Mouse (Mus musculus) erythroblast, embryonic 14.5 days (primary cell): ENCODE data around the gene Plxna2. TPM values are rescaled to one million over a fixed set of nuclear protein-coding genes. Genes with fewer than 3 reads are reported as not detected.

Source experiments
- H3K27me3 ChIP-seq: 2 replicates; pipeline ENCODE4 v1.6.1; 2012; ENCODE audit warnings: inconsistent platforms; ENCODE audit not compliant: control insufficient read depth
- H3K36me3 ChIP-seq: 2 replicates; pipeline ENCODE4 v1.6.1; 2012; ENCODE audit warnings: mild to moderate bottlenecking, inconsistent platforms; ENCODE audit not compliant: control insufficient read depth
- H3K4me1 ChIP-seq: 2 replicates; pipeline ENCODE4 v1.6.1; 2012; ENCODE audit warnings: inconsistent platforms; ENCODE audit not compliant: control insufficient read depth
- H3K4me3 ChIP-seq: replicated peaks from 2 replicates; pipeline ENCODE3; 2012; ENCODE audit warnings: moderate library complexity, mild to moderate bottlenecking, inconsistent platforms
- H3K9me3 ChIP-seq: 2 replicates; pipeline ENCODE4 v1.6.1; 2012; ENCODE audit warnings: low read length, inconsistent platforms, mixed read lengths; ENCODE audit not compliant: control insufficient read depth
- GATA1 ChIP-seq: IDR thresholded peaks from 2 replicates; pipeline ENCODE4 v1.6.1; 2012; ENCODE audit warnings: low read length, inconsistent platforms, mixed read lengths
- TAL1 ChIP-seq: IDR thresholded peaks from 3 replicates; pipeline ENCODE4 v1.6.1; 2012; ENCODE audit warnings: low read length, inconsistent platforms, mixed read lengths
- polyA plus RNA-seq: library from polyadenylated mRNA; stranded (reverse); fragments of >175 nt; gene quantifications from 2 replicates; pipeline ENCODE4 v1.2.3, GENCODE M21; 2012

Plxna2 gene
- polyA plus RNA-seq, 1 experiment, result 0.06 TPM

DNA sequence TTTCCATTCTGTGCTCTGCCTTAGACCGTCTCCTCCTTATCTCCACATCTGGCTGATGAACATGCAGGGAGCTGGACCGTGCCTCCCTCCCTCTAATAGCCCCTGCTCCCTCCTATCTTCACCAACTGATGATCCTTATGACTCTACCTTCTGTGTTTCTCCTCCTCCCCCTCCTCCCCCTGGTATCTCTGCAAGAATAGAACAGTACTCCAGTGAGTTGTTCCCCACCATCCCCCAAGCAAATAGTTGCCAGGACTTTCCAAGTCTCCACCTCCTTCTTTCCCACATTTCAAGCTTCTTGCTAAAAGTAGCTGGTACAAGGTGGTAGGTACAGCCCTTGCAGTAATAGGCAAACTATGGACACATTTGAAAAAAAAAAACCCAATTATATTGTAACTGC, 67.9 kb downstream of the Plxna2 start:
- Histone ChIP-seq H3K4me3 (no peak overlapping the region), H3K4me1 (peaks cover 1% of the 10 kb centered on the region; the same call in 1 of the 2 replicates), H3K27me3 (no peaks in the 10 kb centered on the region), H3K9me3 (no peaks in the 10 kb centered on the region), H3K36me3 (no peaks in the 10 kb centered on the region)
- TF ChIP-seq GATA1 (0 out of 2 replicates have a peak, but pooled peaks have one; percentile 3), TAL1 (no peak)

DNA sequence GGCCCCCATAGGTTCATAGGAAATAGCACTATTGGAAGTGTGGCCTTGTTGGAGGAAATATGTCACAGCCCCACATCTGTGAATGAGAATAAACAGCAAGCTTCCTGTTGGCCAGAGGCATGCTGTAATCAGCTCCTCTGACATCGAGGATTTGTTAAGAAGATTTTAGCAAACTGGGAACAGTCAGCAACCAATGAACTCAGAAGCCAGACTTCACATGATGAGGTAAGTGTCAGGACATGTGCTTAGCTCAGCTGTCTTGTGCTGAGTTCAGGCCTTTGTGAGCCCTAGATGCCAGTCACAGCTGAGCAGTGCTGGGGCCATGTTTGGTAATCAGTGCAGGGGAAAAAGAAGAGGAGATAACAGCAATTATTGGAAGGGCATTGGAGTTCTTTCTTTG, 69.7 kb downstream of the Plxna2 start:
- peaks cover 1% of the 10 kb centered on the region; the same call in 1 of the 2 replicates for H3K4me1 ChIP-seq
- no peaks in the 10 kb centered on the region for H3K27me3 ChIP-seq
- no peak overlapping the region for H3K4me3 ChIP-seq
- H3K9me3 ChIP-seq, result no peaks in the 10 kb centered on the region
- no peaks in the 10 kb centered on the region for H3K36me3 ChIP-seq
- TF ChIP-seq TAL1, result no peak
- no peak for TF ChIP-seq GATA1

DNA sequence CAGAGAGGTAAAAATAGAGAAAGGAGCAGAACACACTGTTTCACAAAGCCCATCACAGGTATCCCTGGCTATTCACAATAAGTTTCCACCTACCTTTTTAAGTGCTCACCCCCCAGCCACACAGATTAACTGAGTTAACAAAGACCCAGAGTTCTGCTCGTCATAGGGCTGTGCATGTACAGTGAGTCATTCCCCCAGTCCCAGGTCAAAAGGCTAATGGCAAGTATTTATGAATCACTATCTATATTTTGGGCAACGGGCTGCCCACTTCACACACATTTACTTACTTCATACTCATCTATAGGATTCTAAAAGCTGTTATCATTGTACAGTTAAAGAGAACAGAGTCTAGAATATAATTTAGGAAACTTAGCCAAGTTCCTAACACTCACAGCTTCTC, 70.1 kb downstream of the Plxna2 start:
- Histone ChIP-seq H3K4me1 (peaks cover 1% of the 10 kb centered on the region; the same call in 1 of the 2 replicates), H3K27me3 (no peaks in the 10 kb centered on the region), H3K4me3 (no peak overlapping the region), H3K36me3 (no peaks in the 10 kb centered on the region), H3K9me3 (no peaks in the 10 kb centered on the region)
- no peak for TF ChIP-seq GATA1
- TF ChIP-seq TAL1, result no peak

DNA sequence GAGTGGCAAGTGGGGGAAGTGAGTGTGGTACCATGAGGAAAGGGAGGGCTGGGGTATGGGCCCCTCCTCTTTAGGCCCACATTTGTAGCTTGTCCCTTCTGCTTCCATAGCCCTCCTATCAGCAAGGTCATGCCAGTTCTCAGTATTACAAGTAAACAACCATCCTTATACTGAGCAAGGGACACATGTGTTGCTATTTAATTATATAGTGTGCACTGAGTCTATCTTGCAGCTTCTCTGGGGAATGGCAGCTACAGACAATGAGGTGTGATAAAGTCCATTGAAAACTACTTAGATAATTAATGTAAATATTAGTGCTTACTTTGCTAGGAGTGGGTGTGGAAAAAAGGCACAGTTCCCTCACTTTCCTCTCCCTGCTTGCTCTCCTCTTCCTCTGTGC, 75.0 kb downstream of the Plxna2 start:
- Histone ChIP-seq H3K27me3 (no peaks in the 10 kb centered on the region), H3K4me3 (no peak overlapping the region), H3K36me3 (no peaks in the 10 kb centered on the region), H3K4me1 (no peaks in the 10 kb centered on the region), H3K9me3 (no peaks in the 10 kb centered on the region)
- no peak for TF ChIP-seq TAL1
- TF ChIP-seq GATA1, result no peak

DNA sequence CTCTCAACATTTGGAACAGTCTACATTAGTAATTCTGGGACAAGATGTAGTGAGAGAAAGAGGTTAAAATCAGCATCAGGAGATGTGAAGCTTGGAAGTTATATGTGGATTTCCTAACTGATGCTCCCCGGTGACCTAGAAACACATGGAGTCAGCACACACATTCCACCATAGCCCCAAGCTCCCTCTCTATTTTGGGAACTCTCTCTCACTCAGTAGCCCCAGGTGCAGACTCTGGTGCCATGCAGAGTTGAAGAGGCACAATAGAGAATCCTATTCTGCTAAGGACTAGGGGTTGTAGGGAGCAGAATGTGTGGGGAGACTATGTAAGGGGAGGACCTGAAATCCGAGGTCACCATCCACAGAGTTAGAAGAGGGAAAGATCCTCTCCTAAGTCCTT, 75.5 kb downstream of the Plxna2 start:
- Histone ChIP-seq H3K27me3 (no peaks in the 10 kb centered on the region), H3K4me1 (no peaks in the 10 kb centered on the region), H3K4me3 (no peak overlapping the region), H3K36me3 (no peaks in the 10 kb centered on the region), H3K9me3 (no peaks in the 10 kb centered on the region)
- TF ChIP-seq GATA1 (no peak), TAL1 (no peak)

DNA sequence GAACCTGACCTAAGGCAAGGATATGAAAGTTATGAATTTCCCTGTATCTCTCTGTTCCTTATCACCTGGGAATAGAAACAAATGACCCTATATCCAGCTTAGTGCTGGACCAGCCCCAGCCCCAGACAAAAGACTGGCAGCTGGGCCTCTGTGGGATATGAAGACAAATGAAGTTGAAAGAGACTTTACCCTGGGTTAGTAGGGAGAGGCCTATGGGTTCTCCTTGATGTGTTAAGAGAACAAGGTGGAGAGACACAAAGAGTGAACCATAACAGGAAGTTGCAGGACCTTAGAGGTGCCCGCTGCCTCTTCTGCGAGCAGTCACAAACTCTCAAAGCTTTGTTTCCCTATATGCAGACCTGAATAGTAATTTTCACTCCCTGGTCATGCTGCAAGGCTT, 76.8 kb downstream of the Plxna2 start:
- H3K4me3 ChIP-seq, result no peak overlapping the region
- no peaks in the 10 kb centered on the region for H3K9me3 ChIP-seq
- no peaks in the 10 kb centered on the region for H3K36me3 ChIP-seq
- H3K4me1 ChIP-seq, result no peaks in the 10 kb centered on the region; the same call in 1 of the 2 replicates
- no peaks in the 10 kb centered on the region for H3K27me3 ChIP-seq
- no peak for TF ChIP-seq GATA1
- no peak for TF ChIP-seq TAL1

DNA sequence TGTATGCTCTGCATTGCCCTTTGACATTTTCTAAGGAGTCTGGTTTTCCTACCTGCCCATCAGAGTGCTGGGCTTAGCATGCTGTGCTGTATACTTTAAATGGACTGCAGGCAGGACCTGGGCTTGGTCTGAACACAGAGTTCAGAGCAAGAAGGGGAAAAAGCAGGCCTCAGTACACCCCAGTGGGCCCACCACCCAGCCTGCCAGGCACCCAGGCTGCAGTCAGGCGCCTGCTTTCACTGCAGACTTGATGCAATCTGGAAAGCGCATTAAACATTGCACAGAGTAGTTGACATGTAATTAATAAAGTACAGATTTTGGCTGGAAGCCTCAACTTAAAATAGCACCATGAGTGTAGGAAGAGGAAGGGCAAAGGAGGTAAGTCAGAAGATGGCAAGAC, 79.4 kb downstream of the Plxna2 start:
- no peaks in the 10 kb centered on the region; the same call in 1 of the 2 replicates for H3K4me1 ChIP-seq
- no peaks in the 10 kb centered on the region for H3K36me3 ChIP-seq
- no peaks in the 10 kb centered on the region for H3K27me3 ChIP-seq
- H3K9me3 ChIP-seq, result no peaks in the 10 kb centered on the region
- H3K4me3 ChIP-seq, result no peak overlapping the region
- TF ChIP-seq TAL1, result no peak
- TF ChIP-seq GATA1, result no peak

DNA sequence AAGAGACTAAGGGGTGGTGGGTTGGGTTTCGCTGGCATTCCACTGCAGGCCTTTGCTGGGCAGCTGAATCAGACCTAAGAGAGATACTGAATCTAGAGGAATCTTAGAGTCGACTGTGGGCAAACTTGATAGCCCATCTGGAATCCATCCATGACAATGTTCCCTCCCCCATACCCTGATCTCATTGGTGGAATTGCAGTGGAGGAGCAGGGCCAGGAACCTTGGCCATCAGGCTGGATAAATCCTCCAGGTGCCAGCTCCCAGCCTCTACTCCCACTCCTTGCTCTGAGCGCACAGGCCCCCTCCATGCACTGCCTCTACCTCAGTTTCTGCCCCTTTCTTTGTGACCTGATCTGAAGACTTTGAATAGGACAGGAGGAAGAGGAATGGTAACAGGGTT, 81.3 kb downstream of the Plxna2 start:
- Histone ChIP-seq H3K27me3 (no peaks in the 10 kb centered on the region), H3K4me1 (no peaks in the 10 kb centered on the region; the same call in 1 of the 2 replicates), H3K36me3 (no peaks in the 10 kb centered on the region), H3K9me3 (no peaks in the 10 kb centered on the region), H3K4me3 (no peak overlapping the region)
- TF ChIP-seq TAL1 (no peak), GATA1 (no peak)

DNA sequence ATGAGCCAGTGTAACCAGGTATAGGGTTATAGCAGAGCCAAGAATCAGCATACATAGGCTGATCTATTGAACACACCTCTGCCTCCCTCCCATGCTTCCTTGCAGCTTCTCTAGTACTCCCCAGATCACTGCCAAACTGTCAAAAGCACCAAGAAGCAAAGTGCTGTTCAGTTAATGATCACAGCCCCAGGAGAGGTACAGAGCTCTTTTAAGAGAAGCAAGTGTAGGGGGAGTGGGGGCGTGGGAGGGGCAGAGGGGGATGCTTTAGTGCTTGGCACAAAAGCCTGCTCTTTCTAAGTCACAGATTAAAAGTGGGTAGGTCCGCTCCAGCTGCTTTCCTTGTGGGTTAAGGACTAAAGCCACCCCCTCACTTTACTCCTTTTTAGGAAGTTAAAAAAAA, 85.2 kb downstream of the Plxna2 start:
- Histone ChIP-seq H3K4me1 (peaks cover 11% of the 10 kb centered on the region), H3K36me3 (no peaks in the 10 kb centered on the region), H3K9me3 (no peaks in the 10 kb centered on the region), H3K27me3 (no peaks in the 10 kb centered on the region), H3K4me3 (no peak overlapping the region)
- TF ChIP-seq GATA1 (no peak), TAL1 (no peak)

DNA sequence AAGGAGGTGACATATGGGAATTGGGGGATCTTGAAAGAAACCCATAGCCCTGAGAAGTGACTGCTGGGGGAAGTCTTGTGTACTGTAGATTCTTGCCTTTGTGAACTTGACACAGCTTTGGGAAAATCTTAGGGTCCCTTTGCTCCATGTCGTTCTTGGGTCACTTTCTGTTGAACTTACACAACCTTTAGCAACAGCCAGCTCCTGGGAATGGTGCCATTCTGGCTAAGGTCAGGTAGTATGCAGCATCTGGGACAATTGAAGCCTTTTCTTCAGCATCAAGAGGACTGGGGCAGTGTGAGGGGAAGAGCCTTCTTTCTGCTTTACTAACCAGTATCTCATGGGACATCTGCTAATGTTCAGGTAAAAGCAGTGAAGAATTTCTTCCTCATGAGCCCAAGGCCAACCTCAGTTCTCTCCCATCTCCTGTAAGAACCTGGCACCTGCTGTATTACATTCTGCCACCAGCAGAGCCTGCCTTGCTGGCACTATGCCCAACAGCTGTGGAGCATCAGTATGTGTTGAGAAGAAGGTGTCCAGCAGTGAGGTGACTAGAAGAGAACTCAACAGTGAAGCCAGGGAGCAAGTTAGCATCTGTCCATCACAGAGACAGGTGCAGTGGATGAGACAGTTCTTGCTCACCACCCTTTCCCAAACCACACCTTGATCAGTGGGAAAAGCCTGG, 86.3 kb downstream of the Plxna2 start:
- H3K27me3 ChIP-seq, result no peaks in the 10 kb centered on the region
- no peak for TF ChIP-seq GATA1
- TF ChIP-seq TAL1, result no peak

More for the DNA sequence above, 86.3 kb downstream of the Plxna2 start:
- Histone ChIP-seq H3K9me3 (no peaks in the 10 kb centered on the region), H3K36me3 (no peaks in the 10 kb centered on the region), H3K4me3 (no peak overlapping the region), H3K4me1 (peaks cover 11% of the 10 kb centered on the region)
